Mouse (Mus musculus): ENCODE data around the gene Icmt. TPM values are rescaled to one million over a fixed set of nuclear protein-coding genes. Genes with fewer than 3 reads are reported as not detected.

Icmt gene
- polyA plus RNA-seq, 1 experiment, result 30.8 TPM

- Histone ChIP-seq H3K4me3 (peak within 1 kb of the TSS; percentile 82), H3K79me2 (ENCODE audit: control insufficient read depth, insufficient read depth) (peaks cover 48% of the 10 kb centered on the region), H3K27me3 (ENCODE audit: control insufficient read depth, insufficient read depth, insufficient read length) (no peaks in the 10 kb centered on the region), H3K36me3 (ENCODE audit: control insufficient read depth, insufficient read depth) (peaks cover 16% of the 10 kb centered on the region), H3K4me2 (ENCODE audit: low read depth) (peak within 1 kb of the TSS; percentile 94), H3ac (ENCODE audit: control insufficient read depth, insufficient read length) (peak within 1 kb of the TSS; percentile 58)
- TF ChIP-seq TCF3 (IDR thresholded peaks at IDR 0.05; ENCODE audit: insufficient read length, low read depth), result no peak
- peak; percentile 94 for TF ChIP-seq SRF (IDR thresholded peaks at IDR 0.05; ENCODE audit: control insufficient read depth, insufficient read length, low read depth)
- peak; percentile 4 for TF ChIP-seq MAX (IDR thresholded peaks at IDR 0.05; ENCODE audit: low read depth)
- TF ChIP-seq CEBPB (IDR thresholded peaks at IDR 0.05; ENCODE audit: insufficient read depth, poor library complexity, severe bottlenecking), result no peak
- TF ChIP-seq POLR2AphosphoS2 (IDR thresholded peaks at IDR 0.05; ENCODE audit: insufficient read length, low read depth), result peak; percentile 93
- TF ChIP-seq USF1 (IDR thresholded peaks at IDR 0.05; ENCODE audit: low read depth), result peak; percentile 15
- no peak for TF ChIP-seq TCF12 (IDR thresholded peaks at IDR 0.05; ENCODE audit: insufficient read depth, poor library complexity, severe bottlenecking)
- no peak for TF ChIP-seq REST (IDR thresholded peaks at IDR 0.05; ENCODE audit: insufficient read depth, insufficient read length)
- TF ChIP-seq POLR2A (IDR thresholded peaks at IDR 0.05; ENCODE audit: insufficient read length, low read depth), result peak; percentile 95
- no peak for TF ChIP-seq MYOD1 (IDR thresholded peaks at IDR 0.05; ENCODE audit: control insufficient read depth in 1 of 3, insufficient read length in 2 of 3, low read depth in 2 of 3)
- TF ChIP-seq MYOG (IDR thresholded peaks at IDR 0.05; ENCODE audit: control insufficient read depth in 1 of 3, insufficient read depth in 1 of 3, insufficient read length in 2 of 3, low read depth in 2 of 3), result peak in 2 of 3 experiments; percentile 26 to 29
- TF ChIP-seq E2F4 (IDR thresholded peaks at IDR 0.05; ENCODE audit: insufficient read depth), result peak; percentile 7
Observed at GRCm38 (mm10) chr4:152325574-152326411, 28.8 kb downstream of the Icmt start, which contains the start of gene Rpl22. Gene Rpl22, plus strand, starts transcription at chr4:152325742.

DNA sequence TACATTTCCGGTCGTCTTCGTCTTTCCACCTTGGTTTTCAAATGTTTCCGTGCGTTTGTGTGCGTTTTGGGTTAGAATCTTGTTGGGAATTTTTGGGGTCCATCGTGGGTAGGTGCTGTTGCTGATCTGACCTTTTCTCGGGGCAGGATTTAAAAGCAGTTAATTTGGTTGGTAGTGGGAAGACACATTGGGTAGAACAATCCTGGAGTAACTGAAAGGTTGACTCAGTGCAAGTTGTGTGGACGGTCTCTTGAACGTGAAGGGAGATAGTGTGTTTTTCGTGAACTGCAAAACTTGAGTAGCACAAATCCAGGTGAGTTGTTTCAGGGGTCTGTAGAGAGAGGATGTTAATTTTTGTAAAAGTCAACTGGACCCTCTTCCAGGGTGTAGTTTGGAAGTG lies 29.5 kb downstream of the Icmt start:
- TF ChIP-seq REST (IDR thresholded peaks at IDR 0.05; ENCODE audit: insufficient read depth, insufficient read length) (no peak), POLR2A (IDR thresholded peaks at IDR 0.05; ENCODE audit: insufficient read length, low read depth) (no peak), E2F4 (IDR thresholded peaks at IDR 0.05; ENCODE audit: insufficient read depth) (no peak), MYOD1 (IDR thresholded peaks at IDR 0.05; ENCODE audit: control insufficient read depth in 1 of 3, insufficient read length in 2 of 3, low read depth in 2 of 3) (no peak), USF1 (IDR thresholded peaks at IDR 0.05; ENCODE audit: low read depth) (no peak), POLR2AphosphoS2 (IDR thresholded peaks at IDR 0.05; ENCODE audit: insufficient read length, low read depth) (no peak), SRF (IDR thresholded peaks at IDR 0.05; ENCODE audit: control insufficient read depth, insufficient read length, low read depth) (no peak), TCF12 (IDR thresholded peaks at IDR 0.05; ENCODE audit: insufficient read depth, poor library complexity, severe bottlenecking) (no peak), MAX (IDR thresholded peaks at IDR 0.05; ENCODE audit: low read depth) (no peak), TCF3 (IDR thresholded peaks at IDR 0.05; ENCODE audit: insufficient read length, low read depth) (no peak), MYOG (IDR thresholded peaks at IDR 0.05; ENCODE audit: control insufficient read depth in 1 of 3, insufficient read depth in 1 of 3, insufficient read length in 2 of 3, low read depth in 2 of 3) (no peak), CEBPB (IDR thresholded peaks at IDR 0.05; ENCODE audit: insufficient read depth, poor library complexity, severe bottlenecking) (no peak)
- Histone ChIP-seq H3K4me2 (ENCODE audit: low read depth) (peak overlapping the region; percentile 94), H3K79me2 (ENCODE audit: control insufficient read depth, insufficient read depth) (peaks cover 48% of the 10 kb centered on the region), H3ac (ENCODE audit: control insufficient read depth, insufficient read length) (peak overlapping the region; percentile 58), H3K27me3 (ENCODE audit: control insufficient read depth, insufficient read depth, insufficient read length) (no peaks in the 10 kb centered on the region), H3K4me3 (peak overlapping the region; percentile 82), H3K36me3 (ENCODE audit: control insufficient read depth, insufficient read depth) (peaks cover 23% of the 10 kb centered on the region)

GRCm38 (mm10) chr4:152328691-152329090 lies 31.7 kb downstream of the Icmt start:
- Histone ChIP-seq H3K4me3 (no peak overlapping the region), H3ac (ENCODE audit: control insufficient read depth, insufficient read length) (no peak overlapping the region), H3K4me2 (ENCODE audit: low read depth) (no peak overlapping the region), H3K36me3 (ENCODE audit: control insufficient read depth, insufficient read depth) (peaks cover 36% of the 10 kb centered on the region), H3K27me3 (ENCODE audit: control insufficient read depth, insufficient read depth, insufficient read length) (no peaks in the 10 kb centered on the region), H3K79me2 (ENCODE audit: control insufficient read depth, insufficient read depth) (peaks cover 48% of the 10 kb centered on the region)
- TF ChIP-seq USF1 (IDR thresholded peaks at IDR 0.05; ENCODE audit: low read depth), result no peak
- no peak for TF ChIP-seq TCF12 (IDR thresholded peaks at IDR 0.05; ENCODE audit: insufficient read depth, poor library complexity, severe bottlenecking)
- no peak for TF ChIP-seq POLR2A (IDR thresholded peaks at IDR 0.05; ENCODE audit: insufficient read length, low read depth)
- TF ChIP-seq POLR2AphosphoS2 (IDR thresholded peaks at IDR 0.05; ENCODE audit: insufficient read length, low read depth), result no peak
- no peak for TF ChIP-seq CEBPB (IDR thresholded peaks at IDR 0.05; ENCODE audit: insufficient read depth, poor library complexity, severe bottlenecking)
- no peak for TF ChIP-seq E2F4 (IDR thresholded peaks at IDR 0.05; ENCODE audit: insufficient read depth)
- TF ChIP-seq SRF (IDR thresholded peaks at IDR 0.05; ENCODE audit: control insufficient read depth, insufficient read length, low read depth), result no peak
- TF ChIP-seq MYOD1 (IDR thresholded peaks at IDR 0.05; ENCODE audit: control insufficient read depth in 1 of 3, insufficient read length in 2 of 3, low read depth in 2 of 3), result no peak
- TF ChIP-seq REST (IDR thresholded peaks at IDR 0.05; ENCODE audit: insufficient read depth, insufficient read length), result no peak
- TF ChIP-seq MAX (IDR thresholded peaks at IDR 0.05; ENCODE audit: low read depth), result no peak
- TF ChIP-seq TCF3 (IDR thresholded peaks at IDR 0.05; ENCODE audit: insufficient read length, low read depth), result no peak
- TF ChIP-seq MYOG (IDR thresholded peaks at IDR 0.05; ENCODE audit: control insufficient read depth in 1 of 3, insufficient read depth in 1 of 3, insufficient read length in 2 of 3, low read depth in 2 of 3), result no peak

DNA sequence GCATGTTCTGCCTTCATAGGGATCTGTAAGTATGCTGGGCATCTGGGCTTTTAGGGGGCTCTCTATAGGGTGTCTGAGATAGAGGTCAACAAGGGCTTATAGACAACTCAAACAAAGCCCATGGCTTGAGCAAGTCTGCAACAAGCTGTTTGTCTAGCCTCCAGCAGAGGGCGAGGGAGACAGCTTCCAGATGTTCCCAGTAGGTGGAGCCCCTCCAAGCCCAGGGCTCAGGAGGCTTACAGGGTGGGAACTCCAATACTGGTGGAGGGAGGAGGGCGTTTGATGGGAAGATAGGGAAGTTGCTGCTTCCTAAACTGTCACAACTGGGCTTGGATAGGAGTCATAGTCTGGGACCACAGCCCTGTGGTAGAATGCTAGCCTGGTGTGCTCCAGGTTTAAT lies 35.9 kb downstream of the Icmt start:
- no peak overlapping the region for H3ac ChIP-seq (ENCODE audit: control insufficient read depth, insufficient read length)
- no peak overlapping the region for H3K4me2 ChIP-seq (ENCODE audit: low read depth)
- TF ChIP-seq MAX (IDR thresholded peaks at IDR 0.05; ENCODE audit: low read depth) (no peak), CEBPB (IDR thresholded peaks at IDR 0.05; ENCODE audit: insufficient read depth, poor library complexity, severe bottlenecking) (no peak), MYOG (IDR thresholded peaks at IDR 0.05; ENCODE audit: control insufficient read depth in 1 of 3, insufficient read depth in 1 of 3, insufficient read length in 2 of 3, low read depth in 2 of 3) (no peak), POLR2A (IDR thresholded peaks at IDR 0.05; ENCODE audit: insufficient read length, low read depth) (no peak), SRF (IDR thresholded peaks at IDR 0.05; ENCODE audit: control insufficient read depth, insufficient read length, low read depth) (no peak), MYOD1 (IDR thresholded peaks at IDR 0.05; ENCODE audit: control insufficient read depth in 1 of 3, insufficient read length in 2 of 3, low read depth in 2 of 3) (no peak), TCF12 (IDR thresholded peaks at IDR 0.05; ENCODE audit: insufficient read depth, poor library complexity, severe bottlenecking) (no peak), POLR2AphosphoS2 (IDR thresholded peaks at IDR 0.05; ENCODE audit: insufficient read length, low read depth) (no peak), E2F4 (IDR thresholded peaks at IDR 0.05; ENCODE audit: insufficient read depth) (no peak), REST (IDR thresholded peaks at IDR 0.05; ENCODE audit: insufficient read depth, insufficient read length) (no peak), USF1 (IDR thresholded peaks at IDR 0.05; ENCODE audit: low read depth) (no peak), TCF3 (IDR thresholded peaks at IDR 0.05; ENCODE audit: insufficient read length, low read depth) (no peak)
- peaks cover 25% of the 10 kb centered on the region for H3K79me2 ChIP-seq (ENCODE audit: control insufficient read depth, insufficient read depth)
- no peaks in the 10 kb centered on the region for H3K27me3 ChIP-seq (ENCODE audit: control insufficient read depth, insufficient read depth, insufficient read length)
- H3K4me3 ChIP-seq, result no peak overlapping the region
- peaks cover 53% of the 10 kb centered on the region for H3K36me3 ChIP-seq (ENCODE audit: control insufficient read depth, insufficient read depth)

All from myocyte (in vitro differentiated cells).